Mouse (Mus musculus): Measurements from ENCODE around the gene Rbfox2. TPM values are rescaled to one million over a fixed set of nuclear protein-coding genes. Genes with fewer than 3 reads are reported as not detected.

Rbfox2 gene
- total and polyA plus RNA-seq, 2 experiments: 17.4 to 21.5 TPM

DNA sequence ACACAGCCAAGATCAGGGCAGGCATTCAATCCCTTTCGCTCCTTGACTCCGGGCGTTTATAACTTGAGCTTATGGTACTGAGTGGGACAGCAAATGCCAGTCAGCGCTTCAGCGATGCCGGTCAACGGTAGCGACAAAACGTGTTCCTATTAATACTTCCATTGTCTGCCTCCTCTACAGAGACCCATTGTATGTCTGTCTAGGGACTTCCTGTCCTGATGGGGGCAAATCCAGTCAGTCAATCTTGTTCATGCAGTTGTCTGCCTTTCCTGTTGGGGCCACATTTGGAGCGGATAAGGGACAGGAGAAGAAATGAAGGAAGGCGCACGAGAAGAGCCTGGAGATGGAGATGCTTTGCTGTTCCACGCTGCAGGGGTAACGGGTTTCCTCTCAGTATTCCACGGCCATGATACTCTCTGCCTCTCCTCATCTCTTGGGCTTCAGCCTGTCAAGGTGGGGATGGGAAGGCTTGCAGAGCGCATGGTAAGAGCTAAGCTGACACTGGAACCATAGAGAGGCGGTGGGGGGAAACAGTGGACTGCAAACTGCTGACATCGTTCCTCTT lies 36.2 kb upstream of the Rbfox2 start:
- H3K27ac ChIP-seq (replicated peaks; ENCODE audit: insufficient read depth, low read depth, low read length): peak overlapping the region; percentile 28
- no peak overlapping the region for H3K4me3 ChIP-seq (ENCODE audit: insufficient read depth, low read depth, low read length)
- no peak for TF ChIP-seq POLR2A (IDR thresholded peaks at IDR 0.05; ENCODE audit: extremely low read depth, insufficient read depth, low read length)
- no peak for TF ChIP-seq CTCF (IDR thresholded peaks at IDR 0.05; ENCODE audit: low read depth, low read length)
- DNase-seq (ENCODE audit: extremely low read depth, low read depth, low spot score): no peak
- no peaks in the 10 kb centered on the region for H3K79me2 ChIP-seq (ENCODE audit: control insufficient read depth, insufficient read depth, low read length)
- no peaks in the 10 kb centered on the region for H3K27me3 ChIP-seq (ENCODE audit: control insufficient read depth, insufficient read depth, low read length)
- no peaks in the 10 kb centered on the region for H3K36me3 ChIP-seq (ENCODE audit: control insufficient read depth, insufficient read depth, low read length)
- 52% methylated on average over 18 of the region's 18 CpGs for WGBS
- H3K4me1 ChIP-seq (ENCODE audit: control insufficient read depth, insufficient read depth, low read length): peaks cover 9% of the 10 kb centered on the region
- H3K9ac ChIP-seq (ENCODE audit: low read depth, low read length): peak overlapping the region; percentile 28

DNA sequence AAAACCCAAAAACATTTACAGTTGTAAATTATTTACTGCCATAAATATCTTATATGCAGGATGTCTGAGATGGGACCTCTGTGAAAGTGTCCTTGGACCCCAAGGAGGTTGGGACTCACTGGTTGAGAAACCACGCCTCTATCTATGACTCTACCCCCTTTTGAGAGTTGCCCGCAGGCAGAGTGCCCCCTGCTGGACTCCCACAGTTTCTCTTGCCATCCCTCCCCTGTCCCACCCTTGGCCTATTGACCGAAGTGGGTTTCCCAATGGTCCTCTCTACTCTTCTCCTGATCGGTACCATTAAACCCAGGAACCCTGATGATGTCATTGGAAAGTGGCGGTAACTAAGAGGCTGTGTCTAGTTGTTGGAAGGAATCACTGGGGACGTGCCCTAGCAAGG lies 35.2 kb upstream of the Rbfox2 start:
- peaks cover 16% of the 10 kb centered on the region for H3K4me1 ChIP-seq (ENCODE audit: control insufficient read depth, insufficient read depth, low read length)

GRCm38 (mm10) chr15:77340581-77340980 lies 33.8 kb upstream of the Rbfox2 start:
- H3K79me2 ChIP-seq (ENCODE audit: control insufficient read depth, insufficient read depth, low read length): no peaks in the 10 kb centered on the region
- H3K4me1 ChIP-seq (ENCODE audit: control insufficient read depth, insufficient read depth, low read length): peaks cover 25% of the 10 kb centered on the region
- no peaks in the 10 kb centered on the region for H3K27me3 ChIP-seq (ENCODE audit: control insufficient read depth, insufficient read depth, low read length)
- H3K36me3 ChIP-seq (ENCODE audit: control insufficient read depth, insufficient read depth, low read length): no peaks in the 10 kb centered on the region
- TF ChIP-seq CTCF (IDR thresholded peaks at IDR 0.05; ENCODE audit: low read depth, low read length) (no peak), POLR2A (IDR thresholded peaks at IDR 0.05; ENCODE audit: extremely low read depth, insufficient read depth, low read length) (no peak)
- no peak overlapping the region for H3K9ac ChIP-seq (ENCODE audit: low read depth, low read length)
- H3K27ac ChIP-seq (replicated peaks; ENCODE audit: insufficient read depth, low read depth, low read length): no peak overlapping the region
- DNase-seq (ENCODE audit: extremely low read depth, low read depth, low spot score): no peak
- no peak overlapping the region for H3K4me3 ChIP-seq (ENCODE audit: insufficient read depth, low read depth, low read length)

More for the DNA sequence above, 35.2 kb upstream of the Rbfox2 start:
- Histone ChIP-seq H3K36me3 (ENCODE audit: control insufficient read depth, insufficient read depth, low read length) (no peaks in the 10 kb centered on the region), H3K27ac (replicated peaks; ENCODE audit: insufficient read depth, low read depth, low read length) (no peak overlapping the region), H3K9ac (ENCODE audit: low read depth, low read length) (no peak overlapping the region), H3K4me3 (ENCODE audit: insufficient read depth, low read depth, low read length) (no peak overlapping the region), H3K79me2 (ENCODE audit: control insufficient read depth, insufficient read depth, low read length) (no peaks in the 10 kb centered on the region), H3K27me3 (ENCODE audit: control insufficient read depth, insufficient read depth, low read length) (no peaks in the 10 kb centered on the region)
- TF ChIP-seq CTCF (IDR thresholded peaks at IDR 0.05; ENCODE audit: low read depth, low read length) (peak; percentile 46), POLR2A (IDR thresholded peaks at IDR 0.05; ENCODE audit: extremely low read depth, insufficient read depth, low read length) (no peak)
- 88% methylated on average over 6 of the region's 6 CpGs for WGBS
- no peak for DNase-seq (ENCODE audit: extremely low read depth, low read depth, low spot score)

DNA sequence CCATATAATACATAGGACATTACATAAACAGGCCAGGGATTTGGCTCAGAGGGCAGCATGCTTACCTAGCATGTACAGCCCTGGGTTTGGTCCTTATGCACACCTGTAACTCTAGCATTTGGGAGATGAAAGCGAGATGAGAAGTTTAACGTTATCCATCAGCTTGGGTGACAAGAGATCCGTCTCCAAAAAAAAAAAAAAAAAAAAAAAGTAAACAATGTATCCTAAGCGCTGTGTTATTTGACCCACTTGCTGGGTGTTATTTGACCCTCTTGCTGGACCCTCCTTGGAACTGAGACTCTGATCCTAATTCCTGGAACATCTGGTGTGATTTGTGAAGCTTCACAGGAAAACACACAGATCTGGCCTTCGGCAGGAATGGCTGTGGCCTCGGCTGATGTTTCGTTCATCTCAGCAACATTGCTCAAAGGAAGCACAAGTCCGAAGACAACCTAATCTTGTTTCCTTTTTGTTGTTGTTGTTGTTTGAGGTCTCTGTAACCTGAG lies 32.2 kb upstream of the Rbfox2 start:
- TF ChIP-seq CTCF (IDR thresholded peaks at IDR 0.05; ENCODE audit: low read depth, low read length) (no peak), POLR2A (IDR thresholded peaks at IDR 0.05; ENCODE audit: extremely low read depth, insufficient read depth, low read length) (no peak)
- Histone ChIP-seq H3K4me3 (ENCODE audit: insufficient read depth, low read depth, low read length) (no peak overlapping the region), H3K36me3 (ENCODE audit: control insufficient read depth, insufficient read depth, low read length) (no peaks in the 10 kb centered on the region), H3K9ac (ENCODE audit: low read depth, low read length) (no peak overlapping the region), H3K4me1 (ENCODE audit: control insufficient read depth, insufficient read depth, low read length) (peaks cover 26% of the 10 kb centered on the region), H3K27me3 (ENCODE audit: control insufficient read depth, insufficient read depth, low read length) (no peaks in the 10 kb centered on the region), H3K27ac (replicated peaks; ENCODE audit: insufficient read depth, low read depth, low read length) (peak overlapping the region; percentile 76), H3K79me2 (ENCODE audit: control insufficient read depth, insufficient read depth, low read length) (no peaks in the 10 kb centered on the region)
- 18% methylated on average over 8 of the region's 8 CpGs for whole genome bisulfite sequencing
- peak; percentile 66 for DNase-seq (ENCODE audit: extremely low read depth, low read depth, low spot score)

GRCm38 (mm10) chr15:77338451-77338850 lies 31.6 kb upstream of the Rbfox2 start:
- Histone ChIP-seq H3K4me1 (ENCODE audit: control insufficient read depth, insufficient read depth, low read length) (peaks cover 26% of the 10 kb centered on the region), H3K27me3 (ENCODE audit: control insufficient read depth, insufficient read depth, low read length) (no peaks in the 10 kb centered on the region), H3K9ac (ENCODE audit: low read depth, low read length) (peak overlapping the region; percentile 60), H3K4me3 (ENCODE audit: insufficient read depth, low read depth, low read length) (peak overlapping the region; percentile 6; the same call in 1 of the 2 replicates), H3K27ac (replicated peaks; ENCODE audit: insufficient read depth, low read depth, low read length) (peak overlapping the region; percentile 85), H3K79me2 (ENCODE audit: control insufficient read depth, insufficient read depth, low read length) (no peaks in the 10 kb centered on the region), H3K36me3 (ENCODE audit: control insufficient read depth, insufficient read depth, low read length) (no peaks in the 10 kb centered on the region)
- no peak for TF ChIP-seq POLR2A (IDR thresholded peaks at IDR 0.05; ENCODE audit: extremely low read depth, insufficient read depth, low read length)
- no peak for TF ChIP-seq CTCF (IDR thresholded peaks at IDR 0.05; ENCODE audit: low read depth, low read length)
- WGBS: 17% methylated on average over 7 of the region's 7 CpGs
- DNase-seq (ENCODE audit: extremely low read depth, low read depth, low spot score): peak; percentile 96

DNA sequence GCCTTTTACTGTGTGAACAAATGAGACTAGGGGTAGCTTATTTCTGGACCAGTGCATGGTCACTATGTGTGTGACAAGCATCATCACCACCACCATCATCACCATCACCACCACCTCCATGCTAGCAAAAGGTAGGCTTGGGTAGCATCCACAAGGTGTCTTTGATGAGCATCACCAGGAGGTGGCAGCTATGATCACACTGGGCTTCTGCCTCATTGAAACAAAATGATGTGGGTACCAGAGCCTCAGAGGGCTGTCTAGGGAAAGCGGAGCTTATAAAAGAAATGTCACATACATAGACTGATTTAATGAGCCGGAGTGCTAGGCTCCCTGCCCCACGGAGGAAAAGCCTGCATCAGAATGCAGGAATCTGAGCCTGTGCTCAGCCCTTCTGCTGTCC lies 31.1 kb upstream of the Rbfox2 start:
- Histone ChIP-seq H3K4me3 (ENCODE audit: insufficient read depth, low read depth, low read length) (peak overlapping the region; percentile 6; the same call in 1 of the 2 replicates), H3K36me3 (ENCODE audit: control insufficient read depth, insufficient read depth, low read length) (no peaks in the 10 kb centered on the region), H3K27me3 (ENCODE audit: control insufficient read depth, insufficient read depth, low read length) (no peaks in the 10 kb centered on the region), H3K79me2 (ENCODE audit: control insufficient read depth, insufficient read depth, low read length) (no peaks in the 10 kb centered on the region), H3K9ac (ENCODE audit: low read depth, low read length) (peak overlapping the region; percentile 60), H3K27ac (replicated peaks; ENCODE audit: insufficient read depth, low read depth, low read length) (peak overlapping the region; percentile 85), H3K4me1 (ENCODE audit: control insufficient read depth, insufficient read depth, low read length) (peaks cover 23% of the 10 kb centered on the region)
- no peak for DNase-seq (ENCODE audit: extremely low read depth, low read depth, low spot score)
- 33% methylated on average over 3 of the region's 3 CpGs for whole genome bisulfite sequencing
- TF ChIP-seq CTCF (IDR thresholded peaks at IDR 0.05; ENCODE audit: low read depth, low read length) (no peak), POLR2A (IDR thresholded peaks at IDR 0.05; ENCODE audit: extremely low read depth, insufficient read depth, low read length) (no peak)

Data from liver, adult 2 months (tissue).